Mouse (Mus musculus) heart, embryonic 14.5 days (tissue): Measurements from ENCODE around the gene Gm10842. TPM values are rescaled to one million over a fixed set of nuclear protein-coding genes. Genes with fewer than 3 reads are reported as not detected.
"Not testable (repeated sequence)": the region's sequence is repeated elsewhere in the genome, so short reads cannot be mapped to it uniquely, and the experiment has no call there.

Experiments
- ATAC-seq: fragments of 200-750 bp; cut with Nextera tagmentation; 2 replicates; pipeline ENCODE4 v1.8.0; 2017; ENCODE audit warnings: low read depth, moderate TSS enrichment; ENCODE audit not compliant: insufficient number of reproducible peaks, insufficient read depth, low FRiP score
- H3K27ac ChIP-seq, 2 experiments: fragments of 200-500 bp in 1 of 2; fragments of 300-500 bp in 1 of 2; sonication (generic) in 1 of 2; replicated peaks in 1 of 2; 2 replicates each; pipeline ENCODE4 v1.5.1; 2012 to 2014; ENCODE audit warnings: low read depth in 2 of 2, low read length in 2 of 2, control low read depth in 1 of 2, mild to moderate bottlenecking in 1 of 2, mixed read lengths in 1 of 2; ENCODE audit not compliant: control insufficient read depth in 1 of 2, insufficient read depth in 1 of 2
- H3K27me3 ChIP-seq: fragments of 300-500 bp; sonication (generic); 2 replicates; pipeline ENCODE4 v1.6.1; 2014; ENCODE audit warnings: mild to moderate bottlenecking, low read length, control low read depth; ENCODE audit not compliant: control insufficient read depth, insufficient read depth
- H3K36me3 ChIP-seq: fragments of 300-500 bp; sonication (generic); 2 replicates; pipeline ENCODE4 v1.6.1; 2014; ENCODE audit warnings: mild to moderate bottlenecking, control low read depth, low read length, mixed read lengths; ENCODE audit not compliant: control insufficient read depth, insufficient read depth
- H3K4me1 ChIP-seq, 2 experiments: fragments of 200-500 bp in 1 of 2; fragments of 300-500 bp in 1 of 2; sonication (generic) in 1 of 2; 2 replicates each; pipeline ENCODE4 v1.6.1; 2012 to 2014; ENCODE audit warnings: low read length in 2 of 2, control low read depth in 1 of 2, mixed read lengths in 1 of 2; ENCODE audit not compliant: control insufficient read depth in 2 of 2, insufficient read depth in 2 of 2
- H3K4me2 ChIP-seq: fragments of 300-500 bp; sonication (generic); 2 replicates; pipeline ENCODE4 v1.6.1; 2014; ENCODE audit warnings: mild to moderate bottlenecking, low read length
- H3K4me3 ChIP-seq, 2 experiments: fragments of 200-500 bp in 1 of 2; fragments of 300-500 bp in 1 of 2; sonication (generic) in 1 of 2; 2 replicates each; pipeline ENCODE4 v1.5.1; 2012 to 2014; ENCODE audit warnings: low read length in 2 of 2, mild to moderate bottlenecking in 2 of 2, control low read depth in 1 of 2, low read depth in 1 of 2, moderate library complexity in 1 of 2; ENCODE audit not compliant: control insufficient read depth in 1 of 2, insufficient read depth in 1 of 2
- H3K9ac ChIP-seq: fragments of 300-500 bp; sonication (generic); 2 replicates; pipeline ENCODE4 v1.6.1; 2014; ENCODE audit warnings: mild to moderate bottlenecking, low read length
- H3K9me3 ChIP-seq: fragments of 300-500 bp; sonication (generic); 2 replicates; pipeline ENCODE4 v1.6.1; 2016; ENCODE audit warnings: low read length, control low read depth; ENCODE audit not compliant: control insufficient read depth
- WGBS: fragments of 180-500 bp; shearing (Covaris S2); extraction: QIAGEN DNeasy Blood & Tissue Kit; methylation state at CpG from one replicate; pipeline ENCODE4 v1.1.7; 2014; 5-methylcytosine and 5-hydroxymethylcytosine counted together
- polyA plus RNA-seq: library from polyadenylated mRNA; unstranded; fragments of >200 nt; fragmentation: Nextera tagmentation; extraction: Ambion mirVana; gene quantifications from 2 replicates; pipeline ENCODE4 v1.2.1, GENCODE M21; 2014

Gm10842 gene
- polyA plus RNA-seq, 1 experiment from 2014 or later: not detected

DNA sequence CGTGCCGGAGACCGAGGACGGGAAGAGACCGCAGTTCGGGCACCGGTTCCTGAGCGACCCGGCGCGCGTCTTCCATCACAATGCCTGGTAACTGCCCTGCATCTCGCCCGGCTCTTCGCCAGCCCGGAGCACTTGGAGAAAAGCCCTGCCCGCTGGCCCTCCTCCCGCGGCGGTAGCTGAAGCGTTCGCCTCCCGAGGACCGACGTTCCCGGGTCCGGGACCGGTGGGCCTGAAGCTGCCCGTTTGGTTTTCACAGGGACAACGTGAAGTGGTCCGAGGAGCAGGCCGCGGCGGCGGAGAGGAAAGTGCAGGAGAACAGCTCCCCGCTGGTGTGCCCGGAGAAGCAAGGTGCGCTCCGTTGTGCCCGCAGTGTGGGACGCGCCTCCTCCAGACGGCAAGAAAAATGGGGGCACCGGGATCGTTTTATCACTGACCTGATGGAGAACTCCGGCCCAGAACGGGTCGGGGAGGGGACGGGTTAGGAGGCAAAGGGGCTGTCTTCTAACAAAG, 20.1 kb upstream of the Gm10842 start:
- peak overlapping the region; percentile 92 for H3K4me2 ChIP-seq
- H3K27ac ChIP-seq: no peak overlapping the region
- peaks cover 3 to 11% of the 10 kb centered on the region in 2 experiments; a peak in 3 of 4 replicates for H3K4me1 ChIP-seq
- H3K27me3 ChIP-seq: no peaks in the 10 kb centered on the region
- no peak for ATAC-seq
- 0 out of 2 replicates have a peak, but pooled peaks cover 3% of the 10 kb centered on the region for H3K9me3 ChIP-seq
- peak overlapping the region; percentile 89 to 99 for H3K4me3 ChIP-seq
- under 1% methylated on average over 49 of the region's 49 CpGs for WGBS
- H3K36me3 ChIP-seq: peaks cover 28% of the 10 kb centered on the region
- peak overlapping the region; percentile 87 for H3K9ac ChIP-seq

DNA sequence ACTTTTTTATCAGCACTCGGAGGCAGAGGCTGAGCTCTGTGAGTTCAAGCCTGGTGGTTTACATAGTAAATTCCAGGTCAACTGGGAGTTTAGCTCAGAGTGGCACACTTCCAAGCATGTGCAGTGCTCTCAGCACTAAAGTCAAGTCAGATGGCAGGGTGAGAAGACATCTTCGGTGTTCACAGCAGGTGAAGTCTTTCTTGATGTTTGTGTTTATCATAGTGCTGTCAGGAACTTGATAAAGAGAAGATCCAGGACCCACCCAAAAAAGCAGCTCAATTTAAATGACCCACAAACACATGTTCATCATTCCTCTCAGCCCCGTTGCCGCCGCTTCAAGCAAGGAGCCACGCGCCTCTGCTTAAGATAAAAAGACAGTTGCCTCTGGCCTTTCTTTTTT, 11.0 kb upstream of the Gm10842 start:
- H3K9ac ChIP-seq: no peak overlapping the region
- 94% methylated on average over 7 of the region's 7 CpGs for WGBS

DNA sequence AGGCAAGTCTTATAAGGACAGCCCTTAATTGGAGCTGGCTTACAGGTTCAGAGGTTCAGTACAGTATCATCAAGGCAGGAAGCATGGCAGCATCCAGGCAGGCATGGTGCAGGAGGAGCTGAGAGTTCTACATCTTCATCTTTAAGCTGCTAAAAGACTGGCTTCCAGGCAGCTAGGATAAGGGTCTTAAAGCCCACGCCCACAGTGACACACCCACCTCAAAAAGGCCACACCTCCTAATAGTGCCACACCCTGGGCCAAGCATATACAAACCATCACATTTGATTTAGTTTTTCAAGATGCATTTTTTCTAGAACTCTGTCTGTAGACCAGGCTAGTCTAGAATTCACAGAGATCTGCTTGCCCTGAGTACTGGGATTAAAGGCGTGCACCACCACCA, 9.4 kb upstream of the Gm10842 start:
- not testable (repeated sequence) for H3K4me3 ChIP-seq, H3K27me3 ChIP-seq, H3K9ac ChIP-seq, H3K4me1 ChIP-seq, H3K9me3 ChIP-seq, H3K4me2 ChIP-seq, H3K27ac ChIP-seq, ATAC-seq
- H3K36me3 ChIP-seq: peaks cover 90% of the 10 kb centered on the region
- WGBS: 94% methylated on average over 2 of the region's 2 CpGs

More for the DNA sequence above, 11.0 kb upstream of the Gm10842 start:
- Histone ChIP-seq H3K9me3 (no peaks in the 10 kb centered on the region), H3K4me1 (no peaks in the 10 kb centered on the region), H3K27me3 (no peaks in the 10 kb centered on the region), H3K4me3 (no peak overlapping the region), H3K27ac (no peak overlapping the region), H3K36me3 (peaks cover 99% of the 10 kb centered on the region), H3K4me2 (no peak overlapping the region)
- ATAC-seq: no peak

DNA sequence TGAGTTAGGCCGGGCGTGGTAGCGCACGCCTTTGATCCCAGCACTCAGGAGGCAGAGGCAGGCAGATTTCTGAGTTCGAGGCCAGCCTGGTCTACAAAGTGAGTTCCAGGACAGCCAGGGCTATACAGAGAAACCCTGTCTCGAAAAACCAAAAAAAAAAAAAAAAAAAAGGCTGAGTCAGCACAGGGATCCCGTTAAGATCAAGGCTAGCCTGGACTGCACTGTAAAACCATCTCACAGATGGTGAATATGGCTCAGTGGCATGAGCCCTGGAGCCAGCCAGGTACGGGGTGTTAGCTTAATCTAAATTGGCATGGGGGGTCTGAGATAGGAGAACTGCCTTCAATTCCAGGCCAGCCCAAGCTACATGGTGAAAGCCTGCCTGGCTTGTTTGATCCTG, 6.2 kb upstream of the Gm10842 start:
- not testable (repeated sequence) for H3K27me3 ChIP-seq, H3K9me3 ChIP-seq, H3K4me2 ChIP-seq, H3K4me1 ChIP-seq, ATAC-seq, H3K4me3 ChIP-seq, H3K27ac ChIP-seq, H3K9ac ChIP-seq
- WGBS: 91% methylated on average over 7 of the region's 8 CpGs
- H3K36me3 ChIP-seq: peaks cover 57% of the 10 kb centered on the region

DNA sequence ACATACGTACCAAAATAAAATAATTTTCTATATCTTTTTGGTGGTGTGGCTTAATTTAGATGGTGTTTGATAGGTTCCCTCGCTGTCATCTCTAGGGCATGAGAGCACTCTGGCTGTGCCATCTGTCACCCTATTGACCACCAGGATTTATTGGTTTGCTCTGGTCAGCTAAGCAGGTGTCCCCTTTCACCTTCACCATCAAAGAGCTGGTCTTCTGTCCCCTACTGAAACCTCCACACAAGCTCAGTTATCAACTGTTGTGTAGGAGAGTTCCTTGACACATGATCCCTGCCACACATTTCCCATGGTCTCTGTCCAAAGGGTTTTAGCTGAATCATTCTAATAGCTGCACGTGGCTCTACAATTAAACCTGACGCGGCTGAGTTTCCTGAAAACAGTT, 5.6 kb upstream of the Gm10842 start:
- 89% methylated on average over 5 of the region's 5 CpGs for whole genome bisulfite sequencing
- H3K27ac ChIP-seq: no peak overlapping the region
- H3K27me3 ChIP-seq: no peaks in the 10 kb centered on the region
- no peak overlapping the region for H3K4me2 ChIP-seq
- no peaks in the 10 kb centered on the region for H3K9me3 ChIP-seq
- H3K9ac ChIP-seq: no peak overlapping the region
- H3K4me1 ChIP-seq: no peaks in the 10 kb centered on the region
- no peak overlapping the region for H3K4me3 ChIP-seq
- no peak for ATAC-seq
- peaks cover 51% of the 10 kb centered on the region for H3K36me3 ChIP-seq

DNA sequence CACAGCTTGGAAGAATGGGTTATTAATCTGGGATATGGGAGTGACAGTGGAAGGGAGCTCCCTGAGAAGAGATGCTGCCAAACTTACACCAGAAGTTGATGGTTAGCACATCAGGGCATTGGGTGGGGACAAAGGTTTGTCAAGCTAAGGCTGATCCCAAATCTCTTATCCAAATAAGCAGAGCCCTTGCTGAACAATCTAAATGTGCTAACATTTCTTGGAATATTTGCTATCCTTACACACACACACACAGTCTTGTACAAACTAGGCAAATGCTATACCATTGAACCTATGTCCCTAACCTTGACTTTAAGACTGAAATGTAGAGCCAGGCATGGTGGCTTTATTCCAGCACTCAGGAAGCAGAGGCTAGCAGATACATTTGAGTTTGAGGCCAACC, 3.1 kb upstream of the Gm10842 start:
- no peak for ATAC-seq
- H3K4me3 ChIP-seq: no peak overlapping the region
- H3K4me1 ChIP-seq: no peaks in the 10 kb centered on the region

DNA sequence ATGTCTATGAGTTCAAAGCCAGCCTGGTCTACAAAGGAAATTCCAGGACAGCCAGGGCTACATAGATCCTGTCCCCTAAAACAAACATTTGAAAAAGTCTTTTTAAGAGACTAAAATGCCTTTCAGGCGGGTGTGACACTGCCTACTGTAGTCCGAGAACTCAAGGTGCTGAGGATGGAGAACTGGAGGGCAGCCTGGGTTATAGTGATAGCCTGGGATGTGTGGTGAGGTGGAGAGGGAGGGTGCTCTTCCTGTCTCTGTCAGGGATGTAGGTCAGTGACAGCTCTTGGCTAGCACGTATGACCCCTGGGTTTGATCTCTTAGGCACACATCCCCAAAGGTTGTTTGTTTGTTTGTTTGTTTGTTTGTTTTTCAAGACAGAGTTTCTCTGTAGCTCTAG, 2.6 kb upstream of the Gm10842 start:
- no peak for ATAC-seq

More for the DNA sequence above, 3.1 kb upstream of the Gm10842 start:
- Histone ChIP-seq H3K9me3 (no peaks in the 10 kb centered on the region), H3K9ac (no peak overlapping the region), H3K27ac (no peak overlapping the region), H3K36me3 (peaks cover 27% of the 10 kb centered on the region), H3K27me3 (no peaks in the 10 kb centered on the region), H3K4me2 (no peak overlapping the region)

DNA sequence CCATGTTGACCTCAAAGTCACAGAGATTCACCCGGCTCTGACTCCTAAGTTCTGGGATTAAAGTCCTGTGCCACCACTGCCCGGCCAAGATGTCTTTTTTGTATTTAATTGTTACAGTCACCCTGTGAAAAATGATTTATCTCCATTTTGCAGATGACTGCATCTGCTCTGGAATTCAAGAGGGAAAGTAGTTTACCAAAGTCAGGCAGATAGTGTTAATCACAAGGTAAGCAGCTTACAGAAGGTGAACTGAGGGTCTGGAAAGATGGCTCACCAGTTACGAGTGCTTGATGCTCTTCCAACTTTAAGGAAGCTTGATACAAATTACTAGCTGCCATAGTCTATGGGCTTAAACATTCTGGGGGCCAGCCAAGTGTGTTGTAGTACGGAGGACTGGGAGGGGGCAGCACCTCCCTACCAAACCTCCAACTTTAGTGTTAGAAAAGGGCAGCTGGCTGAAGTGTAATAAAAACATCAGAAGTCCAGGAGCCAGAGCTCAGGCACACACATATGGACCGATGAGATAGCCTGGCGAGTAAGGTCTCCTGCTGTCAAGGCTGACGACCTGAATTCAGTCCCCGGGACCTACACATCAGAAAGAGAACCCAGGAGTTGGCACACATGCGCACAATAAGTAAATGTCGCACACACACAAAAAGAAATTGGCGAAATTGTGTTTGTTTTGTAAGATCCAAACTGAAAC, 2.0 kb upstream of the Gm10842 start:
- WGBS: 79% methylated on average over 11 of the region's 11 CpGs
- Histone ChIP-seq H3K9me3 (no peaks in the 10 kb centered on the region), H3K9ac (no peak overlapping the region), H3K36me3 (peaks cover 16% of the 10 kb centered on the region), H3K27ac (no peak overlapping the region), H3K27me3 (no peaks in the 10 kb centered on the region), H3K4me2 (no peak overlapping the region), H3K4me3 (no peak overlapping the region), H3K4me1 (no peaks in the 10 kb centered on the region)
- ATAC-seq: no peak

More for the DNA sequence above, 2.6 kb upstream of the Gm10842 start:
- no peaks in the 10 kb centered on the region for H3K9me3 ChIP-seq
- H3K9ac ChIP-seq: no peak overlapping the region
- WGBS: 86% methylated on average over 3 of the region's 3 CpGs
- no peak overlapping the region for H3K27ac ChIP-seq
- H3K4me3 ChIP-seq: no peak overlapping the region
- H3K4me2 ChIP-seq: no peak overlapping the region
- H3K4me1 ChIP-seq: no peaks in the 10 kb centered on the region
- H3K27me3 ChIP-seq: no peaks in the 10 kb centered on the region
- peaks cover 22% of the 10 kb centered on the region for H3K36me3 ChIP-seq
